Mouse (Mus musculus): Measurements from ENCODE around the gene Hspe1.

DNA sequence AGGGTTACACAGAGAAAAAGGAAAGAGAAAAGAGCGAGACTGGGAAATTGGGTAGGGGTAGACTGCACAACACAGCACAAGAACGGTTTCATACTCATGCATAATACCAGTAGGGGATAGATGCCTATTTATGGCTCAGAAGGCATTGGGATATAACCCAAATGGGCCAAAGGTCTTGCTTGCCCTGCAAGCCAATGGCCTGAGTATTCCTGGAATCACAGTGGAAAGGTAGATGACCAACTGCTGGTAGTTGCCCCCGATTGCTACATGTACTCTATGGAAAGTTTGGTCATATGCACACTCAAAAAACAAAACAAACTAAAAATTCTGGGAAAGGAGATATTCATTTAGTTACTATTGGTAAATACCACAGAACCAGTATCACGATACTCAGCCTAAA is 8.3 kb upstream of the Hspe1 start:
- no peak for TF ChIP-seq POLR2A (IDR thresholded peaks at IDR 0.05; ENCODE audit: insufficient read depth, low read depth, low read length)
- TF ChIP-seq CTCF (IDR thresholded peaks at IDR 0.05) = no peak
- 0 out of 2 replicates have a peak, but pooled peaks have one; percentile 46 for TF ChIP-seq EP300 (IDR thresholded peaks at IDR 0.05; ENCODE audit: insufficient read depth, low read depth, low read length)

Data from heart, adult 2 months (tissue).